Mouse (Mus musculus) layer of hippocampus, adult 18-20 months (tissue): Measurements from ENCODE around the gene Naif1. TPM values are rescaled to one million over a fixed set of nuclear protein-coding genes. Genes with fewer than 3 reads are reported as not detected.
"Not testable (repeated sequence)": the region's sequence is repeated elsewhere in the genome, so short reads cannot be mapped to it uniquely, and the experiment has no call there.

ENCODE experiments used
- DNase-seq, 2 experiments: peaks; one replicate each; pipeline ENCODE4 v3.0.0; 2022; ENCODE audit warnings: low spot score in 2 of 2
- total RNA-seq, 2 experiments: library from RNA; stranded (reverse); gene quantifications; 2 replicates each; pipeline ENCODE4 v1.2.3; 2021

Naif1 gene
- total RNA-seq, 2 experiments from 2014 or later = 4.6 to 4.8 TPM

DNA sequence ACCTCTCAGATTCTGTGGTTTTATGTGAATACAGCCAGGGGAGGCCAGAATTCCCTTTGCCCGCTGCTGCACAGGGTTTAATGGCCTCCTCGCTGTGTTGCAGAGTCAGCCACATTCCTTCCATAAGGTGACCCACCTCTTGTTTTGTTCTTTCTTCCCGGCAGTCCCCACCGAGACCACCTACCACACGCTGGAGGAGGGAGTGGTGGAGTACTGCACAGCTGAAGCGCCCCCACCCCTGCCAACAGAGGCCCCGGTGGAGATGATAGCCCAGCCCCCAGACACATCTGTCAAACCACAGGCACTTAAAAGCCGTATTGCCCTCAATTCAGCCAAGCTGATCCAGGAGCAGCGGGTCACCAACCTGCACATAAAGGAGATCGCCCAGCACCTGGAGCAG lies 4.4 kb downstream of the Naif1 start:
- no peak for DNase-seq

- no peak for DNase-seq
Measured at GRCm38 (mm10) chr2:32455101-32455500, 4.8 kb downstream of the Naif1 start.

- no peak for DNase-seq
Measured at GRCm38 (mm10) chr2:32458300-32458699, 8.0 kb downstream of the Naif1 start.

GRCm38 (mm10) chr2:32459657-32460056 lies 9.4 kb downstream of the Naif1 start:
- no peak for DNase-seq

DNA sequence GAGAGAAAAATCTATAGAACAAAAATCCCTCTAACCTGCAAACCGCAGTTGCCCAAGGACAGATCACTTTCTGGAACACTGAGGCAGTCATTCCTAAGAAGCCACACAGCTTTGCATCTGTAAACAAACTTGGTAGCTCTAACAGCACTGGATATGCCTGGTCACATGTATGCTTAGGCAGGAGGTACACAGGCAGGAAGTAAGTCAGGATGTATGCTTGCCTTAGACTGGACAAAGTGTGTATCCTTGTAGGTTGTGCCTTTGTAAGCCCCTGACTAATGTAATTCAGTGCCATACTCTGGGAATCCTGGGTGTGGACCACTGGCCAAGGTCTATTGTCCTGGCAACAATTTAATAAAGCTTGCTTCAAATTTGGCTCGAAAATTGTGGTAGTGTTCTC lies 13.5 kb downstream of the Naif1 start:
- no peak for DNase-seq

GRCm38 (mm10) chr2:32464212-32464891 lies 14.1 kb downstream of the Naif1 start:
- no peak for DNase-seq

GRCm38 (mm10) chr2:32471001-32471680 lies 20.9 kb downstream of the Naif1 start:
- DNase-seq = no peak

DNA sequence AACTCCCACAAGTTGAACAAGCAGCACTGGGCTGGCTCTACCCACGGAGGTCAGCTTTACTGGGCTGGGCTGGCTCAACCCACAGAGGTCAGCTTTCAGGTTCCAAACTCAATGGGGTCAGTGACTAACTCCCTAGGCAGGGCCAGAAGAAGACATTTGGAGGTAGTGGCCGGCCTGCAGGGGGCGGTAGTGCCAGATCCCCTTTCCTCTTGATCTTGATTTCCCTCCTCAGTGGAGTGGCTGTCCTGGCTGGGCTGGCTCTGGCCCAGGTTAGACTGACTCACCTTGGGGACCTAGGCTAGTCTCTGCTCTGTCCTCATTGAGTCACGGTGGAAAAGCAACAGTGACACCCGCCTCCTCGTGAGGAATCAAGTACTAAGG lies 21.4 kb downstream of the Naif1 start:
- no peak for DNase-seq

- DNase-seq = not testable (repeated sequence)
Measured at GRCm38 (mm10) chr2:32475361-32475760, 25.1 kb downstream of the Naif1 start.

DNA sequence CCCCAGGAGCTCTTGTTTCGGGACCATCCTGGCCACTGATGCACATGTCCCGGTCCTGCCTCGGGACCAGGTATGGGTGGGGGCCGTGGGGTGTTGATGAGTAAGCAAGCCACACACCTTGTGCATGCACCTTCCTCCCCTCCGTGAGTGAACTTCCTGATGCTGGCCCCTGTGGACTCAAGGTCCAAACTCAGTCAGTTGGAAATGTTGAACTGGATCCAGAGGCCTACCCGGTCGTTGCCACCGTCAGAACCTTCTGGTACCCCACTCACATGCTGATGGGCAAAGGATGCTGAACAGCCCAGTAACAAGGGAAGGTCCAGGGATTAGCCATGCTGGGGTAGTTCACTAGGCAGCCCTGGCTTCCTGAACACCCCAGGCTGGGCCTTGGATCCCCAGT lies 32.1 kb downstream of the Naif1 start:
- DNase-seq = no peak

GRCm38 (mm10) chr2:32483179-32483875 lies 33.1 kb downstream of the Naif1 start:
- DNase-seq = no peak

- no peak for DNase-seq
Measured at GRCm38 (mm10) chr2:32484933-32485332, 34.7 kb downstream of the Naif1 start.

DNA sequence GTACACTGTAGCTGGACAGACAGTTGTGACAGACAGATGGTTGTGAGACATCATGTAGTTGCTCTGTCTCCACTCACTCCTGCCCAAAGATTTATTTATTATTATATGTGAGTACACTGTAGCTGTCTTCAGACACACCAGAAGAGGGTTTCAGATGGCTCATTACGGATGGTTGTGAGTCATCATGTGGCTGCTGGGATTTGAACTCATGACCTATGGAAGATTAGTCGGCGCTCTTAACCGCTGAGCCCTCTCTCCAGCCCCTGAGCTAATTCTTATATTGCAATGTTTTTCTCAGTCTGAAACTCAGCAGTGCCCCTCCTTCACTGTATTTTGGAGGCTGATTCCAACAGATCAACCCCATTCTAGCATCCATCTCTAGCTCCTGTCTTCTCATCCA lies 35.5 kb downstream of the Naif1 start:
- DNase-seq = no peak

DNA sequence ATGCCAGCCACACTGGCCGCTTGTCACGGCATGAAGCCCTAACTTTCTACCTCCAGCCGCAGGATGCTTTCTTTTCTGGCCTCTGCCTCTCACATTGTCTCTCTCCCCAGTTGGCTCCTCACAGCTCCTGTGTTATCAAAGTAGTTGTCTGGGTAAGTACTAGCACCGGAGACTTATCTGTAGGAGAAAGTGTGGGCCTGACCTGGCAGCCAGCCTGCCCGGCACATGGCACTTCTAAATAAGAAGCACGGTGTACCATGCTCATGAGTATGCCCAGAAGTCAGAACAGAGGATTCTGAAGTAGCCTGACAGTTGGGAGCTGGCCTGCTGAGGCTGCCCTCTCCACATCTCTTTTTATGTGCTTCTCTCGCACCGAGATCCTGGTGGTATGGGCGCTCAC lies 35.9 kb downstream of the Naif1 start:
- DNase-seq = no peak

DNA sequence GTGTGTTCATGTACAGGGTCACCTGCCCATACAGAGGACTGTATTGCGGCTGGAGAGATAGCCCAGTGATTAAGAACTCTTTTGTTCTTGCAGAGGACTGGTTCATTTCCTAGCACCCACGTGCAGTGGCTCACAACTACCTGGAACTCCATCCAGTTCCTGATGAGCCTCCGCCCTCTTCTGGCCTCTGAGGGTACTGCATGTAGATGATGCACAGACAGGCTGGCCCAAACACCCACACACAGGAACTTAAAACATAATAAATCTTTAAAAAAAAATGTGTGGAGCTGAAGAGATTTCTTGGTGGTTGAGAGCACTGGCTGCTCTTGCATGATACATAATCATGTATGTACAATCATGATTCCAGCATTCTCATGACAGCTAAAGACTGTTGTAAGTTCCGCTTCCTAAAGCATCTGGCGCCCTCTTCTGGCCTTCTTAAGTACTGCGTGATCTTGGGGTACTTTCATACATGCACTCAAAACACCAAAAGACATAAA lies 36.9 kb downstream of the Naif1 start:
- peak; percentile 82 to 97 for DNase-seq

- peak; percentile 56 to 91 for DNase-seq
Measured at GRCm38 (mm10) chr2:32488679-32489078, 38.4 kb downstream of the Naif1 start.

GRCm38 (mm10) chr2:32490730-32491129 lies 40.5 kb downstream of the Naif1 start:
- not testable (repeated sequence) for DNase-seq

DNA sequence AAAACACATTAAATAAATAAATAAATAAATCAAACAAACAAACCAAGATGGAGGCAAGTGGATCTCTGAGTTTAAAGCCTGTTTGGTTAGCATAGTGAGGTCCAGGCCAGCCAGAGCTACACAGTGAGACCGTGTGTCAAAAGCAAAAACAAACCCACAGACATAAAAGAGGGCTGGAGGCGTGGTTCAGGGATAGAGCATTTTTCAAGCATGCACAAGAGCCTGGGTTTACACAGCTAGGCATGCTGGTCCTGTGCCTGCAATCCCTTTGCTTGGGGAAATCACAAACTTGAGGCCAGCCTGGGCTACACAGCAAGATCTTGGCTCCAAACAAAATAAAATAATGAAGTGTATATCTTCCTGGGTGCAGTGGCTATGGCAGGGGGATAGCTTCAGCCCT lies 42.4 kb downstream of the Naif1 start:
- no peak for DNase-seq

DNA sequence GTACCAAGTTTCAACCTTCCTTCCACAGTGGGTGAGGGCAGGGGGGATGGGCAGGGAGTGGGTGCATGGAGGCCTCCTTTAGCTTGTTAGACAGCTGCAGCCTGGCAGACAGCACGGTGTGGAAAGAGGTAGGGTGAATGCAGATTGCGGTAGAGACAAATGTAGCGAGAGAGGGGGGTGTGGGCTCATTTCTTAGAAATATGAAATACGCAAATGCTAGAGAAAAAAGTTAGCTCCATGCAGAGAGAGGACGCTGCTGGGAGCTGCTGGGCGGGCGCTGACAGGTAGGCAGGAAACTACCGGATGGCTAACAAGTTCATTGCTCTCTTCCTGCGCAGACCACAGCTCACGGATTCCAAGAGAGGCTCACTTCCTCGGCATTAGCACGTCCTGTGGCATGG lies 43.0 kb downstream of the Naif1 start:
- DNase-seq = no peak

- no peak for DNase-seq
Measured at GRCm38 (mm10) chr2:32494522-32494921, 44.3 kb downstream of the Naif1 start.

DNA sequence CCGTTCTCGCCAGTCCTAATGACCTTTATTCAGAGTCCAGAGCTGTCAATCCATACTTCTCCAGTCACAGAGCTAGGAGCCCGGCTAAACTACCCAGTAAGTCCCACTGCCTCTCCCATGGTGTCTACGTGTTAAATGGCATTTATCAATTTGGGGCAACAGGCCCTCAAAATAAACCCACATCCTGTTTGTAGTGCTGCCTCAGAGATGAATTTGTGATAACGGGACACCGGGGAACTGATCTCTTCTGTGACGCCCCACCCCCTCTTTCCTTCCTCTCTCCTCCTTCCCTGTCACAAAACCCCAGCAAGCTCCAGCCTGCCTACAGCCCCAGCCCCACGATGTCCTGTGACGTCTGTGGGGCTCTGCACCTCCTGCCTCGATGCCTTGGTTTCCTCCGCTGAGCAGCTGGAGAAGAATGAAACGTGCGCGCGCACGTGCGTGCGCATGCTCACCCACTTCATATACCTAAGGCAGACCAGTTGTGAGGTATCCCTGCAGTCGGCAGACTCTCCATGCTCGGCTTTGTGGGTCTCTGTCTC lies 45.0 kb downstream of the Naif1 start:
- no peak for DNase-seq

DNA sequence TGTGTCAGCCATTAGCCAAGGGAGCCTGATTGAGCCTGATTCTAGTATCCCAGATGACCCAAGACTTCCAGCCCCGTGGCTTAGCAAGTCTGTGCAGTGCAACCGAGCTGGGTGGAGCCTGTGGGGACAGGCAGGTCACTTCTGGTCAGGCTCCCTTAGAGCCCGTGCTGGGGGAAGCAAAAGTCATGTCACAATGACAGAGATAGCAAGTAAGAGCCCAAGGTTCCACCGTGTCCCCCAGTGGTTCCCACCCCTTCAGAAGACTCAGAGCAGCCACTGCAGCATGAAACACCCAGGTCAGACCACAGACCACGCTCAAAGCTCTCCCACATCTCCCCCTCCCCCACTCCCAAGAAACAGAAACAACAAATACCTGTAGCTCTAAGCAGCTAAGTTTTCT lies 45.9 kb downstream of the Naif1 start:
- DNase-seq = no peak
